ENCODE assay signal across 20 mouse cellular contexts in genomic region chr9:31463190-31463589, GRCm38 (mm10). TPM values are rescaled to one million over a fixed set of nuclear protein-coding genes. Genes with fewer than 3 reads are reported as not detected.
DNase-seq lines count a peak whose midpoint lies in the region; ATAC-seq lines count a peak whose summit lies in the region.
"Had no signal": no experiment of that assay in that cellular context is flagged by ENCODE, and none has a peak within 500 bp of the region (broad histone marks: within the 10 kb centered on the region; RNA-seq: fewer than 3 reads in every experiment).

No protein-coding gene starts in this region.

- no peak overlapping the region for H3K4me3 ChIP-seq in heart, embryonic 11.5 days (ENCODE audit: low read depth, low read length)
- peak overlapping the region; percentile 42 for H3K4me3 ChIP-seq in kidney, embryonic 16.5 days (ENCODE audit: low read length)
- H3K4me3 ChIP-seq in brown adipose tissue, adult 24 weeks (ENCODE audit: insufficient read depth, low read depth, low read length): peak overlapping the region; percentile 85
- peak overlapping the region; percentile 27; the same call in 1 of the 2 replicates for H3K4me3 ChIP-seq in limb, embryonic 13.5 days
- H3K4me3 ChIP-seq: gastrocnemius, adult 2 months had no signal

- H3K4me2 ChIP-seq in heart, embryonic 11.5 days: peak overlapping the region; percentile 62
- H3K4me2 ChIP-seq in kidney, embryonic 16.5 days (replicated peaks; ENCODE audit: low read depth, low read length): peak overlapping the region; percentile 58
- peak overlapping the region; percentile 53 for H3K4me2 ChIP-seq in limb, embryonic 13.5 days (replicated peaks)

- H3K9ac ChIP-seq in heart, embryonic 11.5 days (ENCODE audit: low read depth, low read length): no peak overlapping the region
- H3K9ac ChIP-seq in kidney, embryonic 16.5 days (replicated peaks; ENCODE audit: low read length): no peak overlapping the region
- H3K9ac ChIP-seq in limb, embryonic 13.5 days: no peak overlapping the region
- H3K9ac ChIP-seq: embryonic facial prominence, embryonic 12.5 days; forebrain, embryonic 15.5 days; liver, embryonic 14.5 days had no signal

- DNase-seq in heart, adult 9 months (ENCODE audit: low spot score in 2 of 2): no peak
- DNase-seq in kidney, postnatal 4 days: no peak
- DNase-seq in spleen, postnatal 10 days (ENCODE audit: low spot score in 2 of 2): no peak
- DNase-seq: adrenal gland, postnatal 25 days; cerebellum, postnatal 36 days; gastrocnemius, adult 2 months; kidney, adult 11 months; layer of hippocampus, adult 9-11 months; lung, postnatal 36 days; retina, postnatal 1 day; spleen, adult 18-20 months had no signal

- 37% methylated on average over 9 of the region's 9 CpGs for WGBS in heart, embryonic 11.5 days (ENCODE audit: insufficient replicate concordance)
- 51% methylated on average over 9 of the region's 9 CpGs for WGBS in kidney, embryonic 16.5 days
- WGBS in limb, embryonic 13.5 days: 44% methylated on average over 9 of the region's 9 CpGs

- H3K4me1 ChIP-seq in heart, embryonic 11.5 days (ENCODE audit: control insufficient read depth, insufficient read depth, low read length): peaks cover 6% of the 10 kb centered on the region
- H3K4me1 ChIP-seq in kidney, embryonic 16.5 days (ENCODE audit: insufficient read depth, low read length): peaks cover 4% of the 10 kb centered on the region
- H3K4me1 ChIP-seq in brown adipose tissue, adult 24 weeks (ENCODE audit: control insufficient read depth, insufficient read depth, insufficient read length, low read length): peaks cover 7% of the 10 kb centered on the region
- peaks cover 12% of the 10 kb centered on the region for H3K4me1 ChIP-seq in limb, embryonic 13.5 days

- H3K36me3 ChIP-seq in heart, embryonic 11.5 days (ENCODE audit: control insufficient read depth, insufficient read depth, low read length): no peaks in the 10 kb centered on the region
- H3K36me3 ChIP-seq in kidney, embryonic 16.5 days (ENCODE audit: insufficient read depth, low read length): no peaks in the 10 kb centered on the region
- H3K36me3 ChIP-seq in limb, embryonic 13.5 days: no peaks in the 10 kb centered on the region
- H3K36me3 ChIP-seq: embryonic facial prominence, embryonic 12.5 days; forebrain, embryonic 15.5 days had no signal

- H3K27me3 ChIP-seq in heart, embryonic 11.5 days (ENCODE audit: control insufficient read depth, insufficient read depth, low read length): peaks cover 30% of the 10 kb centered on the region
- peaks cover 28% of the 10 kb centered on the region for H3K27me3 ChIP-seq in kidney, embryonic 16.5 days (ENCODE audit: insufficient read depth, low read length)
- peaks cover 43% of the 10 kb centered on the region for H3K27me3 ChIP-seq in limb, embryonic 13.5 days

- no peaks in the 10 kb centered on the region for H3K9me3 ChIP-seq in heart, embryonic 11.5 days (replicated peaks; ENCODE audit: control insufficient read depth, low read length)
- no peaks in the 10 kb centered on the region for H3K9me3 ChIP-seq in kidney, embryonic 16.5 days (ENCODE audit: low read length)
- H3K9me3 ChIP-seq in limb, embryonic 13.5 days: no peaks in the 10 kb centered on the region
- H3K9me3 ChIP-seq: embryonic facial prominence, embryonic 12.5 days; forebrain, embryonic 15.5 days had no signal

- no peak overlapping the region for H3K27ac ChIP-seq in heart, embryonic 11.5 days (ENCODE audit: low read depth, low read length)
- no peak overlapping the region for H3K27ac ChIP-seq in kidney, embryonic 16.5 days (ENCODE audit: low read length)
- peak overlapping the region; percentile 91 for H3K27ac ChIP-seq in brown adipose tissue, adult 24 weeks (replicated peaks; ENCODE audit: low read depth, low read length)
- H3K27ac ChIP-seq in limb, embryonic 13.5 days: no peak overlapping the region
- H3K27ac ChIP-seq: embryonic facial prominence, embryonic 12.5 days; forebrain, embryonic 15.5 days; gastrocnemius, adult 2 months; liver, embryonic 14.5 days had no signal

- ATAC-seq in heart, embryonic 11.5 days (replicated peaks; ENCODE audit: insufficient number of reproducible peaks, low FRiP score, low TSS enrichment): no peak
- ATAC-seq in kidney, embryonic 16.5 days (ENCODE audit: low FRiP score, low TSS enrichment): no peak
- ATAC-seq in limb, embryonic 13.5 days (ENCODE audit: low FRiP score, low read depth): no peak
- ATAC-seq: forebrain, embryonic 15.5 days; midbrain, embryonic 16.5 days had no signal

RNA-seq across cellular contexts. Expression of gene Tmem45b, which starts 1.1 kb away (rescaled TPM):
- polyA plus RNA-seq in heart, embryonic 11.5 days (2014; fragmentation: Nextera tagmentation; extraction: Ambion mirVana): not detected in 2 replicates
- polyA plus RNA-seq in kidney, embryonic 16.5 days (2015; fragmentation: Nextera tagmentation; extraction: Ambion mirVana): 27.6 and 31.8 TPM in 2 replicates
- 471 and 724 TPM in 2 replicates for polyA plus RNA-seq in brown adipose tissue, adult 24 weeks (2012; ENCODE audit: insufficient read depth, insufficient read length, missing spikeins)
- polyA plus RNA-seq in limb, embryonic 13.5 days (2015; fragmentation: Nextera tagmentation; extraction: Ambion mirVana): 0.14 TPM in 1 of 2 replicates, not detected in the other
- polyA plus RNA-seq: hindbrain, embryonic 11.5 days; liver, embryonic 14.5 days had no signal

Comparison
In these comparisons a context has a peak if more than half of its experiments do, and no peak if none do; other contexts are left out.
1. RNA of gene Tmem45b, which starts 1.1 kb away (polyA plus RNA-seq): 471 to 724 TPM in brown adipose tissue, adult 24 weeks and 27.6 to 31.8 TPM in kidney, embryonic 16.5 days; 0.14 TPM in limb, embryonic 13.5 days and not detected in heart, embryonic 11.5 days; every median in the first group is over 10 times any median in the second.
2. Peak in every context shown above with its lines, with median percentiles within 50 percentile points of each other: H3K4me2 ChIP-seq.